Mouse (Mus musculus): ENCODE data around the gene Pycr1. TPM values are rescaled to one million over a fixed set of nuclear protein-coding genes. Genes with fewer than 3 reads are reported as not detected.
A peak's percentile ranks its signal among the peaks of the same experiment; 100 is the strongest.

Gene Pycr1
- polyA plus RNA-seq, 1 experiment from 2014 or later: 26.6 TPM

DNA sequence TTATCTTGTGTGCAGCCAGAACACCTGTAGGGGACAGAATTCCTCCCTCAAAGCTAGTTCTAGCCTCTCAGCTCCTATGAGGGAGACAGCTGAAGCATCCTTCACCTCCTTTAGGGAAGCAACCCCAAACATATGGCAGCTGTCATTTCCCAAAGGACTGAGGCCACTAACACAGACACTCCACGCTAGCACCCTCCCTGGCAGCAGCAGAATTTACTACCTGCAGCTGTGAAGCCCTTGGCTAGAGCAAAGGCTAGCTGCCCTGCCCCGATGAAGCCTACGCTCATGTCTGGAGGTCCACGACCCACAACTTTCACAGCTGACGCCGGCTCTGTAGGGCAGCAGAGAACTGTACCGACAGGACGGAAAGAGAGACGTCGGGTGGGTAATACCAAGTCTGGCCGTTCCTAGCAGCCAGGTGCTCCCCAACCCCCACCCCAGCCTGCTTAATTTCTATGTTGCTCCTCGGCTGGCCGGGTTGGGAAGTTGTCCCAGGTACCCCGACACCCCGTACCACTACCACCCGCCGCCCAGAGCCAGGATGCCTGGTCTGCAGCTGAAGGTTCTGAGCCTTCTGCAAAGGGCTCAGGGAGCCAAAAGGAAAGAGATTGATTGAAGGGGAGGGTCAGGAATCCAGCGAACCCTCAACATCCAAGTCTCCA lies 499 bp downstream of the Pycr1 start:
- Histone ChIP-seq H3K27ac (ENCODE audit: low read length) (no peak overlapping the region; the same call in 1 of the 2 replicates), H3K9ac (ENCODE audit: low read depth, low read length) (peak overlapping the region; percentile 80), H3K4me1 (ENCODE audit: control insufficient read depth, insufficient read depth, low read length) (peaks cover 14% of the 10 kb centered on the region), H3K27me3 (replicated peaks; ENCODE audit: control insufficient read depth, insufficient read depth, low read length) (0 out of 2 replicates have a peak, but pooled peaks cover 5% of the 10 kb centered on the region), H3K36me3 (ENCODE audit: control insufficient read depth, insufficient read depth, low read length) (no peaks in the 10 kb centered on the region), H3K9me3 (ENCODE audit: control insufficient read depth, low read length) (no peaks in the 10 kb centered on the region), H3K4me2 (ENCODE audit: low read depth, low read length) (peak overlapping the region; percentile 97), H3K4me3 (ENCODE audit: low read length) (peak overlapping the region; percentile 63)
- peak; percentile 72 for ATAC-seq
- WGBS: 1% methylated on average over 18 of the region's 18 CpGs

DNA sequence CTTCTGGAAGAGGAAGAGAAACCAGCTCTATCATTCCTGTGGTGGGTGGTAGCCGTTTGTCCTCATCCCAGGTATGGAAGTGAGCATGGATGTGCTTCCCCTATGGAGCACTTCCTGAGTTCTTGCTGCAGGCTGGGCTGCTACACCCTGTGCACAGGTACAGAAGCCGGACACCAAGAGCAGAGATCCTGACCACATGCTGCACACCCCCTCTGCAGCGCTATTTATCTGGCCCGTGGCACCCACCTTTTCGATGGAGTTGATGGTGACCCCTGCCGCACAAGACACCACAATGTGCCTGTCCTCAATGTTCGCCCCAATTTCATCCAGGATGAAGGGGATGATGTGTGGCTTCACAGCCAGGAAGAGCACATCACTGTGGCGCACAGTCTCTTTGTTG lies 1.7 kb downstream of the Pycr1 start:
- Histone ChIP-seq H3K27me3 (replicated peaks; ENCODE audit: control insufficient read depth, insufficient read depth, low read length) (no peaks in the 10 kb centered on the region), H3K4me3 (ENCODE audit: low read length) (no peak overlapping the region), H3K4me2 (ENCODE audit: low read depth, low read length) (no peak overlapping the region), H3K36me3 (ENCODE audit: control insufficient read depth, insufficient read depth, low read length) (no peaks in the 10 kb centered on the region), H3K9ac (ENCODE audit: low read depth, low read length) (no peak overlapping the region), H3K4me1 (ENCODE audit: control insufficient read depth, insufficient read depth, low read length) (peaks cover 11% of the 10 kb centered on the region), H3K27ac (ENCODE audit: low read length) (no peak overlapping the region), H3K9me3 (ENCODE audit: control insufficient read depth, low read length) (no peaks in the 10 kb centered on the region)
- WGBS: 83% methylated on average over 8 of the region's 8 CpGs
- ATAC-seq: no peak

DNA sequence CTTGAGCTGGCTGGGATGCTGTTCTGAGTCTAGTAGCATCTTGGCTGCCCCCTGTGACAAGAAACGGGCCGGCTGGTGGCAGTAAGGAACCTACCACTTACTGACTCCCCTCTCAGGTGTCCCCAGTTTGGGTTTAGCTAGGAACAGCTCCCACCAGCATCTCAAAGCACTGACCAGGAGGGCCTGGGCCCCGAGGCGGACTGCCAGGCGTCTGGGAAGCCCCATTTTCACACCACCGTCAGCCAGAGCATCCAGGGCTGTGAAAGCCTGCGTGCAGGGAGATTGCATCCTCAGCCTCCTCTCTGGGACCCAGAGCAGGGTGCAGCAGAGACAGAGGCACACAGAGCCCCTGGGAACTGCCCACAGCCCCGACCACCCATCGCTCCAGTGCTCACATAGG lies 2.3 kb downstream of the Pycr1 start:
- Histone ChIP-seq H3K36me3 (ENCODE audit: control insufficient read depth, insufficient read depth, low read length) (no peaks in the 10 kb centered on the region), H3K4me3 (ENCODE audit: low read length) (no peak overlapping the region), H3K9me3 (ENCODE audit: control insufficient read depth, low read length) (no peaks in the 10 kb centered on the region), H3K4me1 (ENCODE audit: control insufficient read depth, insufficient read depth, low read length) (peaks cover 11% of the 10 kb centered on the region), H3K27ac (ENCODE audit: low read length) (no peak overlapping the region), H3K9ac (ENCODE audit: low read depth, low read length) (no peak overlapping the region; the same call in 1 of the 2 replicates), H3K4me2 (ENCODE audit: low read depth, low read length) (no peak overlapping the region), H3K27me3 (replicated peaks; ENCODE audit: control insufficient read depth, insufficient read depth, low read length) (no peaks in the 10 kb centered on the region)
- WGBS: 57% methylated on average over 9 of the region's 9 CpGs
- ATAC-seq: no peak

GRCm38 (mm10) chr11:120634810-120635209 lies 8.8 kb downstream of the Pycr1 start:
- no peaks in the 10 kb centered on the region for H3K36me3 ChIP-seq (ENCODE audit: control insufficient read depth, insufficient read depth, low read length)
- 77% methylated on average over 5 of the region's 5 CpGs for WGBS
- H3K9me3 ChIP-seq (ENCODE audit: control insufficient read depth, low read length): no peaks in the 10 kb centered on the region
- peaks cover 28% of the 10 kb centered on the region for H3K4me1 ChIP-seq (ENCODE audit: control insufficient read depth, insufficient read depth, low read length)
- H3K27me3 ChIP-seq (replicated peaks; ENCODE audit: control insufficient read depth, insufficient read depth, low read length): no peaks in the 10 kb centered on the region
- no peak overlapping the region for H3K27ac ChIP-seq (ENCODE audit: low read length)
- no peak overlapping the region for H3K4me3 ChIP-seq (ENCODE audit: low read length)
- no peak overlapping the region for H3K4me2 ChIP-seq (ENCODE audit: low read depth, low read length)
- no peak for ATAC-seq
- H3K9ac ChIP-seq (ENCODE audit: low read depth, low read length): no peak overlapping the region

DNA sequence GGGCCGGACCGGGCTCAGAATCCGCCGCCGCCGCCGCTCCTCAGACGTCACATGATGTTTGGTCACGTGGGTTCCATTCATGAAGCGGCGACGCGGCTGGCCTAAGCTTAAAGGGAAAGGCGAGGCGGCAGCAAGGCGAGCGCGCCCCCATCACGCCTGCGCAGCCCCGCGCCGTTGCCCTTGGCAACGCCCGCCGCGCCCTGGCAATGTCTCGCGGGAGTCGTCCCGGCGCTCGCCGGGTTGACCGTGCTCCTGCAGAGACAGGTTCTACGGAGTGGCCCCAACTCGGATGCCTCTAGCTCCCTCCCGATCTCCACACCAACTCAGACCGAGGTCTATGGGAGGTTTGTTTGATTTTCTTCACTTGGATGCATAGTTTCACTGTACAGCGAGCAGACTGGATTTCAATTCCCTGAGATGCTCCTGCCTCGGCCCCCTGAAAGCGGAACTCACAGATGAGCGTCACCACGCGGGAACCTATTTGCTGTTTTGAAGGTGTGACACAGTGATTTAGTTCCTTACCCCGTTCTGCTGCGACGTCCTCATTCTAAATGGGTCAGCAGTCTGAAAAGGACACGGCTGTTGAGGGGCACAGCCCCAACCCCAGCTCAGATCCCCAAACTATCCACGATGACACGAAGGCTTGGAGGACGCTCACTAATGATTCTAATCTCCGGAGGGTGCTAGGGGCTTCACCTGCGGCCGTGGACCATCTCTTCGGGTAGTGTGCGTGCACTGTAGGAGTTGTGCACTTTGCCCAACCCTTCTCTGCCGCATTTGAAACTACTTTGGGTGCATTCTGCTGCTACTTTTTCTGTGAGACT lies 9.8 kb downstream of the Pycr1 start, which contains the start of gene Mafg:
Gene Mafg, minus strand, starts transcription at position 81 of the 824 bp plus-strand sequence.
- Histone ChIP-seq H3K27me3 (replicated peaks; ENCODE audit: control insufficient read depth, insufficient read depth, low read length) (no peaks in the 10 kb centered on the region), H3K36me3 (ENCODE audit: control insufficient read depth, insufficient read depth, low read length) (peaks cover 3% of the 10 kb centered on the region; the same call in 1 of the 2 replicates), H3K9me3 (ENCODE audit: control insufficient read depth, low read length) (no peaks in the 10 kb centered on the region), H3K9ac (ENCODE audit: low read depth, low read length) (peak within 1 kb of the TSS; percentile 92), H3K4me1 (ENCODE audit: control insufficient read depth, insufficient read depth, low read length) (peaks cover 32% of the 10 kb centered on the region), H3K4me2 (ENCODE audit: low read depth, low read length) (peak within 1 kb of the TSS; percentile 84), H3K27ac (ENCODE audit: low read length) (peak within 1 kb of the TSS; percentile 87), H3K4me3 (ENCODE audit: low read length) (peak within 1 kb of the TSS; percentile 80)
- 13% methylated on average over 44 of the region's 58 CpGs for WGBS
- peak; percentile 86 for ATAC-seq

- no peaks in the 10 kb centered on the region for H3K9me3 ChIP-seq (ENCODE audit: control insufficient read depth, low read length)
- H3K27ac ChIP-seq (ENCODE audit: low read length): peak overlapping the region; percentile 87
- peak overlapping the region; percentile 84 for H3K4me2 ChIP-seq (ENCODE audit: low read depth, low read length)
- no peaks in the 10 kb centered on the region for H3K27me3 ChIP-seq (replicated peaks; ENCODE audit: control insufficient read depth, insufficient read depth, low read length)
- under 1% methylated on average over 104 of the region's 116 CpGs for WGBS
- peak; percentile 84 for ATAC-seq
- H3K4me1 ChIP-seq (ENCODE audit: control insufficient read depth, insufficient read depth, low read length): peaks cover 32% of the 10 kb centered on the region
- peaks cover 5% of the 10 kb centered on the region; the same call in 1 of the 2 replicates for H3K36me3 ChIP-seq (ENCODE audit: control insufficient read depth, insufficient read depth, low read length)
- H3K9ac ChIP-seq (ENCODE audit: low read depth, low read length): peak overlapping the region; percentile 92
- peak overlapping the region; percentile 80 for H3K4me3 ChIP-seq (ENCODE audit: low read length)
Measured at GRCm38 (mm10) chr11:120632559-120633519, 10.7 kb downstream of the Pycr1 start.

DNA sequence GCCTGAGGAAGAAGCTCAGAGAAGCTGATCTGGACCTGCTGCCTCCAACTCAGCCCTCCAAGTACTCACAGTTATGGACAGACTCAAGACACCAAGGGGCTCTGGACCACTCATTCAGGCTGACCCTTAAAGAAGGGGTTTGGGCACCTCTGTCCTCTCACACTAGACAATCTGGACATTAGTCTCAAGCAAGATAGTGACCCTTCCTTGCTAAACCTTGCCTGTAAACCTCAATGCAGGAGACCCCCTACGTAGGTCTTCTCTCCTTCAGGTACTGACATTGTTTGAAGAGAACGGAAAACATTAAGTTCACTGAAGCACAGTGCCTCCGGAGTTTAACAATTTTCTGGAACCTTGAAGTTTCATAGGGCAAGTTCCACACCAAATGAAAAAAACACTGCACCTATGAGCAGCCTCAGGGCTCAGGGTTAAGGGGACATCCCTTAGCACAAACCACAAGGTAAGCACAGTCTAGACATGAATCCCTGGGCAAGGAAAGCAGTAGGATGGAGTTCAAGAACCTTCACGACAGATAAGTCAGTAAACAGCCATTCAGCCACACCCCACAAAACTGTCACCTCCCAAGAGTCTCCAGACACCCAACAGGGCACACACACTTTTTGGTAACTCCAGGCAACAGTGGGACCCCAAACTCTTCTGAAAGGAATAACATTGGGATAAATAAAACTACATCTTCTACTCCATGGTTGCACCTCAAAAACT lies 11.7 kb downstream of the Pycr1 start:
- Histone ChIP-seq H3K9me3 (ENCODE audit: control insufficient read depth, low read length) (no peaks in the 10 kb centered on the region), H3K4me1 (ENCODE audit: control insufficient read depth, insufficient read depth, low read length) (peaks cover 32% of the 10 kb centered on the region), H3K9ac (ENCODE audit: low read depth, low read length) (peak overlapping the region; percentile 92), H3K27me3 (replicated peaks; ENCODE audit: control insufficient read depth, insufficient read depth, low read length) (no peaks in the 10 kb centered on the region), H3K4me2 (ENCODE audit: low read depth, low read length) (peak overlapping the region; percentile 84), H3K36me3 (ENCODE audit: control insufficient read depth, insufficient read depth, low read length) (peaks cover 5% of the 10 kb centered on the region; the same call in 1 of the 2 replicates), H3K27ac (ENCODE audit: low read length) (peak overlapping the region; percentile 87), H3K4me3 (ENCODE audit: low read length) (peak overlapping the region; percentile 80)
- WGBS: 50% methylated on average over 4 of the region's 4 CpGs
- no peak for ATAC-seq

DNA sequence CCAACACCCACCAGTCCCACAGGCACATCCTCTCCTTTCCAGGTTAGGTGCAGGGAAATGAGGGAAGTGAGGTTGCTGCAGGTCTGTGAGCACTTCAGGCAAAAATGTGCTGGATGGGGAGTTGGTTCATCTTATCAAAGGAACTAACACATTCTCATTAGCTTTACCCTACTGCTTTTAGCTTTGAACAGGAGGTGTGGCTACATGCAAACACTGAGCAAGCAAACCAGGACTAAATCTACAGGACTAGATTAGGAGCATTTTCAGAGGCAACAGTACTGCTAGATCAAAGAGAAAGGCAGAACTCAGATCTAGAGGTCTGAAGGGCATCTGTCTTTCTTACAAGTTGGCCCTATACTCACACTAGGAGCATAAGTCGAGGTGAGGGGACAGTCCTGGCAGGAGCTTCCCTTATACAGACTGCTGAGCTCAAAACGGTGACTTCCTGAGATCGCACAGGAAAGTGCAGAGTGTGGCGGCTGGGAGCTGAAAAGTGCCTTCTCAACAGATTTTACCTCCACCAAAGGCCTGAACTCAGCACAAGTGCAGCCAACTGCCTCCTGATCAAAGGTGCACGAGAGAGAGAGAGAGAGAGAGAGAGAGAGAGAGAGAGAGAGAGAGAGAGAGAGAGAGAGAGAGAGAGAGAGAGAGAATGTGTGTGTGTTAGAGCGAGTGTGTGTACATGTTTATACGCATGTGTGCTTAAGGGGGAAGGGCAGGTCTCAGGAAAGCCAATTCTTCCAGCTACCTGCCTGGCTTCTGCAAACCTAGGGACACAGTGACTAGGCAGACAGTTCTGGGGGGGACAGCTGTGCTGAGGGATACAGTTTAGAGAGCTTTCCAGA lies 12.5 kb downstream of the Pycr1 start:
- peak overlapping the region; percentile 84 for H3K4me2 ChIP-seq (ENCODE audit: low read depth, low read length)
- no peak for ATAC-seq
- H3K9ac ChIP-seq (ENCODE audit: low read depth, low read length): peak overlapping the region; percentile 92
- H3K4me1 ChIP-seq (ENCODE audit: control insufficient read depth, insufficient read depth, low read length): peaks cover 32% of the 10 kb centered on the region
- WGBS: 23% methylated on average over 7 of the region's 7 CpGs
- H3K36me3 ChIP-seq (ENCODE audit: control insufficient read depth, insufficient read depth, low read length): peaks cover 5% of the 10 kb centered on the region; the same call in 1 of the 2 replicates
- peak overlapping the region; percentile 87 for H3K27ac ChIP-seq (ENCODE audit: low read length)
- peak overlapping the region; percentile 80 for H3K4me3 ChIP-seq (ENCODE audit: low read length)
- no peaks in the 10 kb centered on the region for H3K27me3 ChIP-seq (replicated peaks; ENCODE audit: control insufficient read depth, insufficient read depth, low read length)
- no peaks in the 10 kb centered on the region for H3K9me3 ChIP-seq (ENCODE audit: control insufficient read depth, low read length)
